Mouse (Mus musculus) brain, embryonic 14.5 days (tissue): Measurements from ENCODE around the gene Tspan32.

Source experiments
- CTCF ChIP-seq: fragments of 200-500 bp; IDR thresholded peaks from 2 replicates; pipeline ENCODE4 v1.5.1; 2012; ENCODE audit warnings: inconsistent platforms, mild to moderate bottlenecking, moderate library complexity, borderline replicate concordance; ENCODE audit not compliant: insufficient read depth, insufficient read length; ENCODE audit errors: extremely low read depth
- POLR2A ChIP-seq: fragments of 200-500 bp; IDR thresholded peaks from 2 replicates; pipeline ENCODE4 v1.6.1; 2012; ENCODE audit warnings: mild to moderate bottlenecking, inconsistent platforms, borderline replicate concordance; ENCODE audit not compliant: poor library complexity, insufficient read depth, insufficient read length, severe bottlenecking; ENCODE audit errors: extremely low read depth

- TF ChIP-seq CTCF (no peak), POLR2A (no peak)
Measured at GRCm38 (mm10) chr7:143012230-143012875, 7.5 kb downstream of the Tspan32 start.
